Mouse (Mus musculus) urinary bladder, adult 18-20 months (tissue): Measurements from ENCODE around the gene Poc1b.
"Not testable (repeated sequence)": the region's sequence is repeated elsewhere in the genome, so short reads cannot be mapped to it uniquely, and the experiment has no call there.

Experiments used
- DNase-seq, 2 experiments: peaks; one replicate each; pipeline ENCODE4 v3.0.0; 2022; ENCODE audit warnings: low spot score in 2 of 2, mixed read lengths in 2 of 2

Gene Poc1b

GRCm38 (mm10) chr10:99157697-99158096 lies 50.9 kb downstream of the Poc1b start:
- DNase-seq = not testable (repeated sequence)

DNA sequence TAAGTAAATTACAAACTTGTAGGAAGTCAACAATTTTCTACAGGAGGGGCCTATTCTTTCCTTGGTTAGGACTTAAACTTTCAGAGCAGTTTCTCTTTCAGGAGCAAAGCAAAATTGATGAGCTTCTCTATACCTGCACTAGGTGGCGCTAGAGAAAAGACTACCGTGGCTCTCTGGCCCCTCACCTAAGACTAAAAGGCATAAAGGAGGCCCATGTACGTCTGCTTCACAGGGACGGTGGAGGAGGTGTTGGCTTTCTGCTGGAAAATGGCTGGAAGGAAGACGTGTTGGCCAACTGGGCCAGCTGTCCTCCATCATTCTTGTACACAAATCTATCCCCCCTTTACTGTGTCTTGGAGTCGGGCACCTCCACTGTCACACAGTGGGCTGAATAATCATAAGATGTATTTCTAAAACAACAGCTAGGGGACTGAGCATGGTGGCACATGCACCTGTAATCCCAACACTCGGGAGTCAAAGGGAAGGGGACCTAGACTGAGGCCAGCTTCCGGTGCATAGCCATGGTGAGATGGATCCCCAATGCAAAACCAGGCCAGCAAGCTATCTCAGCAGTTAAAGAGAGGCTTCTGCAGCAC lies 55.2 kb downstream of the Poc1b start:
- DNase-seq = no peak

GRCm38 (mm10) chr10:99163002-99163401 lies 56.2 kb downstream of the Poc1b start:
- no peak for DNase-seq

DNA sequence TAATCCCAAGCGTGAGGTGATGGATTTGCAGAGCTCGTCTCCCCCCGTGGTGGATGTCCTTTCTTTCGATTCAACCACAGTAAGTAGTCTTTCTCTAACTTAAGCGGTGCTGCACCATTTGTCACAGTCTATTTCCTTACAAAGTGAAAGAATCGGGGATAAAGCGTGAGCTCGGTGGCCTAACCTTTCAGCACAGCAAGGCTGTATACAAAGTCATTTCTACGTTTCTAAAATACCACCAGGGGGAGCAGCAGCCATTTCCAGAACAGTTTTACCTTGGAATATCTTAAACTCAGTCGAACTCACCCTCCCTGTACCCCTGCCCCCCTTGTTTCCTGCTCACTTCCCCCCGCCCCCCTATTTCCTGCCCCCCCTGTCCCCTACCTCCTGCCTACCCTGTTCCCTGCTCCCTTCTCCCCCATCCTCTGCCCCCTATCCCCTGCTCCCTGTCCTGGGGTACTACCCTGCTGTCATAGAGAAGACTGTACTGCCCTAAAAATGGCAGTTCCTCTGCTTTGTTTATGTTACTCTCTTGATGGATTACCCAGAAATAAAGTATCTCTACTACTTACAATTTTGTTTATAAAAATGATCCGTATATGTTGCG lies 58.1 kb downstream of the Poc1b start:
- DNase-seq = no peak

DNA sequence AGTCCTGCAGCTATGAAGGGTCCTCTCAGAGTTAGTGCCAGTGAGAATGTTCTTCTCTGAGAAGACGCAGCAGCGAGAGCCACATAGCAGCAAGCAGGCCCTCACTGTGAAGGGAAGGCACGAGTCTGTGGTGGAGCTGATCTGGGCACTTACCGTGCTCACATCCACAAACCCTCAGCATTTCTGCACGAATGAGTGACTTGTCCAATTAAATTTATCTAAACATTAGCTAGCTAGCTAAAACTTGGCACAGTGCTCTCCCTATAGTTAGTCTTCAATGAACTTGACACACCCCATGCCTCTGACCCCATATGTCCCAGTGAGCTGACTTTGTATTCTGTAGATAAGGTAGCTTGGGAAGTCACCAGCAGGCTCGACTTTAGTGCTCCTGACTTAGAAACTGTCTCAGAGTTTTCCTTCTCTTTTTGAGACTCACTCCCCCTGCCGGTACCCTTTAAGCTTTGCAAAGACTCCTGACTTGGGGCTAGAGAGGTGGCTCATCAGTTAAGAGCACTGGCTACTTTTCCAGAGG lies 59.0 kb downstream of the Poc1b start:
- no peak for DNase-seq

DNA sequence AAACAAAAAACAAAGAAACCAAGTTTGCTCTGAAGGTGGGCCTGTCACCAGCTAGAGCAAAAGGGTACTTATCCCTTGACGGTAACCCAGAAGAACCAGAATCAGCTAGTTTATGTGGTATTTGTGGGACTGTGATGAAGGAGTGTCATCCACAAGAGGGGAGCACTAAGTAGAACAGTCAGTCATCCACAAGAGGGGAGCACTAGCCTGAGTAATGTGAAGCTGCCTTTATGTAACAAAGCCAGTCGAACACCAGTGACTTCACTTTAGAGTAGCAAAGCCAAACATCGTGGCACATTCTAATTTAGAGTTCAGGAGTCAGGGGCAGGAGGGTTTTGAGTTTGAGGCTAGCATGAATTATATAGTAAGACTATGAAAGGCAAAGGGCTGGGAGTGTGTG lies 59.6 kb downstream of the Poc1b start:
- no peak for DNase-seq

GRCm38 (mm10) chr10:99168404-99168803 lies 61.6 kb downstream of the Poc1b start:
- DNase-seq = no peak

DNA sequence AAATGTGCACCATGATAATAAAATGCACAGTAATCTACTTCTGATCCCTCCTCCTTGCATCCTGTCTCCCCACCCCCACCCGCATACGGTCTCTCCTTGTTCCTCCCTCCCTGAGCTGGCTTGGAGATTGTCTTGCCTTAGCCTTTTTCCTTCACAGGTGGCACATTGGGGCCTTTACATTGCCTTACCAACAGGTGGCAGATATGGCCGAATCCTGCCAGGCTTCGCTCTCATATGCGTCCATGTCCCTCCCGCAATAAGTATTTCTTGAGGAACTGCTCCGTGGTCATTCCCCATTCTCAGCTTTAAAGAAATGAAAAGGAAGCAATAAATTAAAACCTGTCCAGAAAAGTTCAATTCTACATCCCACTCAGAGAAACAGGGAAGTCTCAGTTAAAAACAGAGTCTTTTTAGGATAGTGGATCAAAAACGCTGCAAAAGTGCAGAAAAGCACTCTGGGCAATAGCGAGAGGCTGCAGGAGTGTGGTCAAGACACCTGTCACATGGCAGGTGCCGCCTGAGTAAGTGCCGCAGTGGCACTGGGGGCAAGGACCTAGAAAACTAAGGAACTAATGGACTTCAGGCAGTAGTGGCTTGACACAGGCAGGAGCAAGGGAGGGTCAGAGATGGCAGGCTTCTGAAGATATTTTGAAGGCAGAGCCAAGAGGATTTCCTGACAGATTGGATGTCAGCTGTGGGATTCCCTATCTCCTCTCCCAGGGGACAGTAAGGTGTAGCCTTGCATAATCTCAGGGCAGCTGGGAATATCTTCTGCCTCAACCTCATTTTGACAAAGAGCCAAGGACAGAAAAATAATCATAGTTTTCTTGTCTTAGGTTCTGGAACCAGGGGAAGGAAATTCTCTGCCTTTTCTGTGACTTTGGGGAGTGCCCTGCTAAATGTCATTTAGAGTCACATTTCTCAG lies 62.3 kb downstream of the Poc1b start:
- DNase-seq = no peak

GRCm38 (mm10) chr10:99169765-99170129 lies 62.9 kb downstream of the Poc1b start:
- no peak for DNase-seq

DNA sequence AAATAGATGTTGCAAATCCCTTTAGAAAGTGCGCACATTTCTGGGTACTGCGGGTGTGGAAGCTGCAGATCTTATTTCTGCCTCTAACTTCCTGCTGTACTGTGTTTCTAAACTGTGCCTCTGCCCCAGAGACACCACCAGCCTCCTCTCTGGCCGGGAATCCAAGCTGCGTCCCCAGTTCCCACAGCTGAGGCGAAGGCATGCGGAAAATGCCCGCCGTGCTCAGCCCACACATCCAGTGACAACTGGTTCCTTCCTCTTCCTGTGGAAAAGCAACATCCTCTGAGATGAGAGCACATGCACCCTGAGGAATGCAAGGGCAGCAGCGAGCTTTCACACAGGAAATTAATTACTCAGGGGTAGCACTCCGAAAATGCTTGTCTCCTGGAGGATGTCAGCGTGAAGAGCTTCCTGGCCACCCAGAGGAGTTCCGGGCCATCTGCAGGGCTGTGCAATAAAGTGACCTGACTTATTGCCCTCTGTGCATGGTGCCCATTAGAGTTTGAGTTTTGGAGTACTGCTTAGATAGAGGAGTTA lies 65.2 kb downstream of the Poc1b start:
- no peak for DNase-seq

GRCm38 (mm10) chr10:99172906-99173507 lies 66.2 kb downstream of the Poc1b start:
- DNase-seq = no peak

DNA sequence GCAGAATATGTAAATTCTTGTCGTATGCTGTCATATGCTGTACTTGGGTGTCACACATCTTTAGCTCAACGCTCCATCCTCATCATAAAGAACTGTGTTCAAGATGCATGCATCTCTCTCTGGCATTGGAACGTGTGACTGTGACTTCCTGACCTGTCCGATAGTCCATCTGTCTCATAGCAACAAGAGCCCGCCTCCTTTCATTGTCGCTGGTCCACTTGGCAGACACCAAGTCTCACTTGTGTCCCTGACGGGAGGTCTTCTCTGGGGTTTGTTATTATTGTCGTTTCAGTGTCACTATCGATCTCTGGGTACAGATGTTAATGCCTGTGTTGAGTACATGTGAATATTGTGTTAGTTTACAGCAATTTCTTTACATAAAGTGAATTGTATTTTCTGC lies 70.1 kb downstream of the Poc1b start:
- DNase-seq = no peak

DNA sequence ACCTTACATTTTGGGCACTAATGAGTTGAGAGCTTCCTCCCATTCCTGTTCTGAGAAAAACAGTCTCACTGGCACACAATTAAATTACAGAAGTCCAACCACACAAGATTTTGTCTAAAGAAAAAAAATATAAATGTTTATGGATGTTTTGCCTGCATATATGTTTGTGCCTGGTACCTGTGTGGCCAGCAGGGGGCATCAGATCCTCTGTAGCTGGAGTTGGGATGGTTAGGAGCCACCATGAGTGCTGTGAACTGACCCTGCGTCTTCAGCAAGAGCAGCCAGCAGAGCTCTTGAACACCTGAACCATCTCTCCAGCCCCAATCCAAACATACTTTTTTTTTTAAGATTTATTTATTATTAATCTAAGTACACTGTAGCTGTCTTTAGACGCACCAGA lies 71.3 kb downstream of the Poc1b start:
- no peak for DNase-seq

DNA sequence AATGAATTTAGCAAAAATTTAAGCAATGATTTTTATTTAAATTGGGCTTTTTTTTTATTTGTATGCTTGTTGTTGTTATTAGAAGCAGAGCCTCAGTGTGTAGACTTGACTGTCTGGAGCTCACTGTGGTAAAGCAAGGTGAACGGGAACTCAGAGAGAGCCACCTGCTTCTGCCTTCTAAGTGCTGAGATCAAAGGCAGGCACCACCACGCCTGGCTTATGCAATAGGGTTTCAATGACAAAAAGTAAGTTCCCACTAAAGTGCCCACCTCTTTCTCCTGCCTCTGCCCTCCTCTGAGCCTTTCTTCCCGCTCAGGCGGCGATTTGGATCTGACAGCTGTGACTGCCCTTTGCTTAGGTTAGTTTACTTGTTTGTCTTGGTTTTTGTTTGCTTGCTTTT lies 72.3 kb downstream of the Poc1b start:
- DNase-seq = no peak

DNA sequence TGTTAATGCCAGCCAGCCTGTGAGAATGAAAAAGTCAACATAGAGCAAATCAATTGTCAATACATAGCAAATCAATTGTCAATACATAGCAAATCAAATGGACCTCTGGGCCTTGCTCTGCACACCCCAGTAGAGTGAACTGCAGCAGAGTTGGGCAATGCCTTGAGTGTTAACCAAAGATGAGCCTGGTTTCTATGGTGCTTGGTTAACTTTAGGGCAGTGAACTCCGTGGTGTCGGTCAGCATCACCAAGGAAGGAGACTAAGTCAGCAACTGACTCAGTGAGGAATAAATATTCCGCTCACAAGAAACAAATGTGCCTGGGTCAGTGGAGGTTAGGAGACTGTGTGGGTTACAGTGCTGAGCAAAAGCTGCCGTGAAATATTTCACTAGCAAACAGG lies 72.7 kb downstream of the Poc1b start:
- no peak for DNase-seq

DNA sequence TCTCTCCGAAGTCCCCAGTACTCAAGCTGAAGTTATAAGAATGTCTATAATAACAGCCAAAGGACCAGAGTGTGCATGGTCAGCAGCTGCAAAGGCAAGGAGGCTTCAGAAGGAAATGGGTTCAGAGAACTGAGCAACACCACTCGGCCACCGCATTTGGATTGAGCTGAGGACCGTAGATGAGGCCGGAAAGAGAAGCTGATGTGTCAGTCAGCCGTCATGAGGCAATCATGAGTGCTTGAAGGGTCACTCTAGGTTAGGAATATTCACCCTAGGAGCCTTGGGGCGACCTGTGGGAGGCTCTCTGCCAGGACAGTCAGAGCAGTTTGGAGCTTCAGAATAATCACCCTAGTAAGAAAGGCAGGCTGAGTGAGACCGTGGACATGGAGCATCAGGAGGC lies 74.7 kb downstream of the Poc1b start:
- no peak for DNase-seq

DNA sequence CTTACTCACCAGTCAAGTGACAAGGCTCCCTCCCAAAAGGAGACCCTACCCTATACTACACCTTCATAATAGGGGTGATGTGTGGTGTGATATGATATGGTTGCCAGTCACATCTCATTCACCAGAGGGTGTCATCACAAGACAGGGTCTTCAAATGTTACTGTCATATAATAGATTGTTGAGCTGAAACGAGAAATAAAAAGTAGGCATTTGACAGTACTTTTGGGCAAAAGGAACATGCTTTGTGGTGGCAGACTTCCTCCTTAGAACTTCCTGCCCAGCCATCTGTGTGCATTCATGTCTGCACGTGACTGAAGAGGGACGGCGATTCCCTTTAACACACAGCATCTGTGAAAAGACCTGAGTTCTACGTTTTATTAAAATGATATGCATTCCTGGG lies 75.3 kb downstream of the Poc1b start:
- no peak for DNase-seq

- no peak for DNase-seq
Observed at GRCm38 (mm10) chr10:99188175-99188574, 81.3 kb downstream of the Poc1b start.

DNA sequence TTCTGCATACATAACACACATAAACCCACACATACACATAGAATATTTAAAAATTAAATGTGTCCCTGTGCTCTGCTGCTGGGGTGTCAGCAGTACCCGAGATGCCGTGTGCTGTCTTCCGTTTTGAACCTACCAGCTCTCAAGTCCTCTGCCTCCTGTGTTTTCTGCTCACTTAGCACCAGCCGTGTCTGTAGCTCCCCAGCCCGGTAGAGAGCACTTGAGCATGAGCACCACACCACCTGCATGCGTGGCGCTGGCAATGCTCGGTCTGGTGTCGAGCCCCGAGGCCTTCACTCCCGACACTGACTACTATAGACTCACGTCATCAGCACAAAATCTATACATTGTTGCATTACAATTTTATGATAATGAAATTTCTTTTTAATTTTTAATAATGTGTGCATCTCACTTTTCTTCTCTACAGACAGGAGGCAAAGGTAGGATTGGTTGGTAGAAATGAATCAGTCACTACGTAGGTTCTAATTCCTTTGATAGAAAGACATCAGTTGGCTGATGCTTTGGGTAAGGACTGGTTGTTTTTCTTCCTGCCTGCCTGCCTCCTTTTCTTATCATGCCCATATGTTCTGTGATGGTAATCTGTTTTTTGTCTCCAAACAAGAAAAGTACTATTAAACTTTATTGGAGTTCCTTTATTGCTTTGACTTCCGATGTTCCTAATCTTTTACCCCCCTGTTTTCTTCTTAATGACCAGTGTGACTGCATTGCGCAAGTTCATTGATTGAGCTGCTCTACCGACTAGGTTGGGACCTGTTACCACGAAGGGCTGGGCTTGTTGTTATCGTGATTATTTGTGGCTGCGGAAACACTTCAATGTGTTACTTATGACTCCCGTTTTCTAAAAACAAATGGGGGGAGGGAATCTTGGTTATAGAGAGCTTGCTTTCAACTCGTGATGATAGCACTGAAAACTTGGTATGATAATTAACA lies 82.1 kb downstream of the Poc1b start:
- no peak for DNase-seq

DNA sequence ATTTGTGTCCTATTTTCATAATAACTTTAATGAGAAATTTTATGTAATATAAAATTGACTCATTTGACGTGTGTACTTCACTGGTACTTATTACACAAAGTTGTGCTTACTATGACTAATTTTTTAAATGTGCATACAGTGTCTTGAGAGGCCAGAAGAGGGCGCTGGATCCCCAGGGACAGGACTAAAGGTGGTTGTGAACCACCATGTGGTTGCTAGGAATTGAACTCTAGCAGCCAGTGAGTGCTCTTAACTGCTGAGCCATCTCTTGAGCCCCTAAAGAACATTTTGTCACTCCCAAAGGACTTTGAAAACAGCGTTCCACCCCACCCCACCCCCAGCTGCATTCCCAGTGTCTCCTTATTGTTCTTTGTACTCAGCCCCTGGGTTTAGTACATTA lies 84.0 kb downstream of the Poc1b start:
- no peak for DNase-seq
